Mouse (Mus musculus) cerebellum, adult 9-11 months (tissue): ENCODE data around the gene Fbxo41.
"Not testable (repeated sequence)": the region's sequence is repeated elsewhere in the genome, so short reads cannot be mapped to it uniquely, and the experiment has no call there.

ENCODE experiments used
- DNase-seq: peaks from one replicate; pipeline ENCODE4 v3.0.0; 2022

Fbxo41 gene

DNA sequence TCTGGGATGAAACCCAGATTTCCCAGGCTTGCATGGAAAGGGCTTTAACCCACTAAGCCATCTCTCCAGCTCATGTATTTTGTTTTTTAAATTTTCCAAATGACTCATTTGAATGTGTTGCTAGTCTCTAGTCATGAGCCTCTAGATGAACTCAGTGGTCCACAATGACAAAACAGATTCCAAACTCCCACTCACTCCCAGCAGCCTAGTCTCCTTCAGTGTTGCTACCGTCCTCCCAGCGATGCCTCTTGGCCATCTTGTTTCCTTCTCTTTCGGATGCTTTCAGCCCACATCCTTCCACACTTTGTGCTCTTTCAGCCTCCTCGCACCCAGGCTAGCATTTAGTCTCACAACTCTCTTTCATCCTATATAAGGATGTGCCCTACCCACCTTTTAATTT is 12.5 kb downstream of the Fbxo41 start:
- no peak for DNase-seq

- no peak for DNase-seq
Measured at GRCm38 (mm10) chr6:85489717-85490116, 13.1 kb downstream of the Fbxo41 start.

DNA sequence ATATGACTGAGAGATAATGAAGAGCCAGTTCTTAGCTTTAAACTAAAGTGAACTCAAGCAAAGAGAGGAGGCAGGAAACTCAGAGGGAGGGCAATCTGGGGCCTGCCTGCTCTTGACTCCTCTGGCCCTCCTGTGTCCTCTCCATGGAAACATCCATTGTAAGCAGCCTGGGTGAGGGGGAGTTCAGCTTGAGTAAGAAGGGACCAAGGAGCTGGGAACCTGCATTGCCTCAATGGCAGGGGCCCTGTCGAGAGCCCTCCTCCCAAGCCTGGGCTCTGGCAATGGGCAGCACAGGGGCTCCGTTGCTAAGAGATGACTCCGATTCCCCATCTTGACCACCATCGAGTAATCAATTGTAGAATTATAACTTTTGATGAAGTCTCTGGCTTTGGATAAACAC is 14.3 kb downstream of the Fbxo41 start:
- no peak for DNase-seq

GRCm38 (mm10) chr6:85485738-85486137 is 17.1 kb downstream of the Fbxo41 start:
- DNase-seq = no peak

GRCm38 (mm10) chr6:85483843-85484721 is 18.7 kb downstream of the Fbxo41 start:
- peak; percentile 60 for DNase-seq

DNA sequence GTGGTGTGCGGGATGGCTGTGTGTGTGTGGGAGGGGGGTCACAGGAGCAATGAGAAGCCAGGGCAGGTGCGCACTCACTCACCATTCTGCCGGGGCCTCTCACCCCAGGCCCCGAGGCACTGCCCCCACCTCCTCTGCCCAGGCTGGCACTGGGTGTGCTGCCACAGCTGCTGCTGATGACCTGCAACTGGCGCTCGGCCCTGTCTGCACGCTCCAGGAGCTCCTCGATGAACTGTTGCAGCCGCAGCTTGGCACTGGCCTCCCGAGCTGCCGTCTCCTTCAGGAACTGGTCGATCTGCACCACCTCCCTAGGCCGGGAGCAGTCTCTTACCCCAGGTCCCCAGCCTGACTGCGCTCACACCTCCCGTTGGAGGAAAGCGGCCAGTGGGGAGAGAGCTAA is 22.1 kb downstream of the Fbxo41 start:
- no peak for DNase-seq

GRCm38 (mm10) chr6:85479979-85480378 is 22.8 kb downstream of the Fbxo41 start:
- no peak for DNase-seq

GRCm38 (mm10) chr6:85478416-85478815 is 24.4 kb downstream of the Fbxo41 start:
- DNase-seq = no peak

DNA sequence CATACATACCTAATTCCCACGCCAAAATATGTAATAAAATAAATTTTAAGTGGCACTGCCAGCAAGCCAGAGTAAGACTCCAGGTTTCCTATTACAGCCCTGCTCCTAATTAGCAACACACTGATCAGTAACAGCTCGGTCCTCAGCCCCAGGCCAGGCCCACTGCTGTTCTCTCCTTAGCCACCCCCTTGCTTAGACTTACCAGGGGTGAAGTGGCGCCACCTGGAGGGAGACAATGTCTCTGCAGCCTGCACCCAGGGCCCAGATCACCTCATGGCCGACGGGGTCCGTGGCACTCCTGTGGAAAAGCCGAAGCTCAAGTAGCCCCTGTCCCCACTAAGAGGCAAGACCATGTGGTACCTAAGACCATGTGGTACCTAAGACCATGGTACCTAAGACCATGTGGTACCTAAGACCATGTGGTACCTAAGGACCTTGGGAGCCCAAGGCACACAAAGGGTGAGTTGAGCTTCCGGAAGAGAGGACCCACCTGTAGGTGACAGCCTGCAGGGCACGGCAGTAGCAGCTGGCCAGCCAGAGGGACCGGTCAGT is 25.4 kb downstream of the Fbxo41 start:
- no peak for DNase-seq

DNA sequence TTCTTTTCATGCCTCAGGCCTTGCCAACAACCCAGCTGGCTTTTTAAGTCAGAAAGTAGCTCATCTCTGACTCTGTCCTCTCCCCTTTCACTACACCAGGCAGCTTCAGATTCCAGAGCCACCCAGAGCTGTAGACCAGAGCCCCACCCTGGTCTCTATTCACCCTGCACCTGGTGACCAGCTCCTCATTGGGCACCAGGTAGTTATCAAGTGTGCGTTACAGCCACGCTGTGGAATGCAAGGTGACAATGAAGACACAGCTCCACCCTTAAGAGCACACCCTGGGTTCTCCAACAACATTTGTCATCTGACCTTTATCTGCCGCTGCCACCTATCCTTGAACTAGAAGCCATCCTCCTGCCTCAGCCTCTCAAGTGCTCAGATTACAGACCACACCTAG is 27.2 kb downstream of the Fbxo41 start:
- DNase-seq = no peak

- DNase-seq = no peak
Measured at GRCm38 (mm10) chr6:85472542-85472941, 30.3 kb downstream of the Fbxo41 start.

DNA sequence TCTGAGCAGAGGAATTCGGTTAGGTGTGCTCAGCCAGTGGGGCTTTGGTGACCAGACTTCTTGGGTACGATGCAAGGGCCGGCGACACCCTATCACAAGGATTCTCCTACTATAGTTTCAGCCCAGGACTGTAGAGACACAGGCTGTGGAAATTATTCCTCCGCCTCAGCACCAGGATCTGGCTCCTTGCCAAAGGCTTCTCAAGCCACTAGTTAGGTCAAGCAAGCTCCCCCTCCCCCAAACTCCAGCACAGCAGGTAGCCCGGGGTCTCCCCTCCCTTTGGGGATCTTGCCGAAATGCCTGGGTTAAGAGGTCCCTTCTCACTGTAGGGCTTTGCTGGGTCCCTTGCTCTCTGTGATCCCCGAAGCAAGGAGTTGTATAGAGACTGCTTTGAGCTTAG is 30.8 kb downstream of the Fbxo41 start:
- DNase-seq = no peak

DNA sequence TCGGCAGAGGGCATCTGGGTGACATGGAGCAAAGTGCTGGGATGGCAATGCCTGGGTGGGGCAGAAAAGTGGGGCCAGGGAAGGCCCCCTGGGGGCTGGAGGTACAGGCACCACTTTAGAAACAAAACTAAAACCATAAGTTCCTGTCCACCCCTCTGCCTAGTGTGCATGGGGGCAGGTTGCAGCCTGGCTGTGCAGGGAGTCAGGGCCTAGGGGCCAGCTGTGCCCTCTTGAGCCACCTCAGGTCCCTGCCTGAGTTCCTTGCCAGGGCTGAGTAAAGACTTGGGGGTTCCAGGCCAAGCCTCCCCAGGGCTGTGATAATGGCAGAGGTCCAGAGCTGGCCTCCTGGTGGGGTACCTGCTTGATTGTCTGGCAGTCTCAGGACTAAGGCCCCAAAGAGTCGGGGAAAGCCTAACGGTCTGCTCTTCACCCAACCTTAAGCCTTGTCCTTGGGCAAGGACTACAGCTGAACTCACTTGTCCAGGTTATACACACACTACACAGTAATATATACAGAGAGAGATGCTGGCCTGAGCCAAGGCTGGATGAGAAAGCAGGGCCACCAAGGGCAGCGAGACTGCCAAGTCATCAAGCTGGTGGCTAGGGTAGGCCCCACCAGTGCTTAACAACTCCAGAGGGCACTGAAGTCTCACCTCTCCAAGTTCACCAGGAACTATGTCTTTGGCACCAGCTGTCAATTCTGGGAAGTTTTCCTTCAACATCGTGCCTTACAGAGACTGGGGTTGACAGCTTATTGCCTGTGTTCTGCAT is 32.9 kb downstream of the Fbxo41 start:
- no peak for DNase-seq

DNA sequence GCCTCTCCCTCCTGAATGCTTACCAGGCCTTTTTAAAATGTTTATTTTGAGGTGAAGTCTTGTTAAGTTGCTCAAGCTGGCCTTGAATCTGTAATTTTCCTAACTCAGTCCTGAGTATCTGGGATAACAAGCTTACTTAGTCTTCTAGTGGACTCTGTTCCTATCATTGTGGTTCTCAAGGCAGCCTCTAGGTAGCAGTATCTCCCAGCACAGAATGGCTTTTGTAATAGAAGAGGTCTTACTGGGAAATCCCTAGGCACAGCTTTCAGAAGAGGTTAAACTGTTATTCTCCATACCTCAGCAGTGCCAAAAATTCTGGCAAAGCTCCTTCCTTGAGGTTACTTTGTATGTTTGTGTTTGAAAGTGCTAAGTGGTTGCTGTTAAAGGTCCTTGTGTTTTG is 37.4 kb downstream of the Fbxo41 start:
- DNase-seq = no peak

DNA sequence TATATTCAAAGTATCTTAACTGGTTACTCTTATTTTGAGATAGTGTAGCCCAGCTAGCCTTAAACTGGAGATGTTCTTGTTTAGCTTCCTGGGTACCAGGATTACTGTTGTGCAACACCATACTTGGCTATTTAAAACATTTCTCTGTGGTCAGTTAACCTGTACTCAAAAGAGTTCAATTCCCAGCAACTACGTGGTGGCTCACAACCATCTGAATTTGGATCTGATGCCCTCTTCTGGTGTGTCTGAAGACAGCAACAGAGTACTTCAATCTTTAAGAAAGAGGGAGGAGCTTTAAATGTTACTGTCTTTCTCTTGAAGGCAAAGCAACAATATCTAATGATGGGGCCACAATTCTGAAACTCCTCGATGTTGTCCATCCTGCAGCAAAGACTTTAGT is 43.2 kb downstream of the Fbxo41 start:
- no peak for DNase-seq

- DNase-seq = no peak
Measured at GRCm38 (mm10) chr6:85452816-85453215, 50.0 kb downstream of the Fbxo41 start.

- no peak for DNase-seq
Measured at GRCm38 (mm10) chr6:85452411-85452665, 50.5 kb downstream of the Fbxo41 start.

GRCm38 (mm10) chr6:85451664-85452410 is 51.0 kb downstream of the Fbxo41 start, which contains the start of gene Pradc1:
TSS of gene Pradc1 (minus strand) at chr6:85451970.
- peak; percentile 98 for DNase-seq

- peak; percentile 98 for DNase-seq
Measured at GRCm38 (mm10) chr6:85450697-85451663, 51.8 kb downstream of the Fbxo41 start, which contains the start of gene Cct7. TSS of gene Cct7 (plus strand) at chr6:85451514.

DNA sequence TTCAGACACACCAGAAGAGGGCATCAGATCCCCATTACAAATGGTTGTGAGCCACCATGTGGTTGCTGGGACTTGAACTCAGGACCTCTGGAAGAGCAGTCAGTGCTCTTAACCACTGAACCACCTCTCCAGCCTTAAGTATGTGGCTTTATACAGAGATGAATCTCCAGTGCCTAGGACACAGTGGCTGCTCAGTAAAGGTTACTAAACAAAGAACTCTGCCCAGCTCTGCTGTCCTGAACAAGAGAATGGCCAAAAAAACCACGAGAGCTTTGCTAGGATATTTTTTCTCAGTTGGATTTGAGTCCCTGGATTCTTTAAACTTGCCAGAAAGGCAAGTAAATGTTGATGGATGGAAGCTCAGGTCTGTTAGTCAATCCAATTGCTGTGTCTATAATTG is 52.7 kb downstream of the Fbxo41 start:
- not testable (repeated sequence) for DNase-seq

- DNase-seq = no peak
Measured at GRCm38 (mm10) chr6:85447351-85447750, 55.4 kb downstream of the Fbxo41 start.

GRCm38 (mm10) chr6:85445286-85445685 is 57.5 kb downstream of the Fbxo41 start:
- DNase-seq = no peak
